Mouse (Mus musculus): ENCODE measurements at regions not wholly inside any gene's neighbourhood (a gene's known extent, or its start where the extent isn't known, plus 50 kb on each side); places are given as distances from the start of the nearest gene placed in this dataset.

- DNase-seq (ENCODE audit: extremely low spot score in 1 of 2, low spot score in 1 of 2): no peak
These were observed 171.2 kb downstream of the Gria2 start for GRCm38 (mm10) chr3:80631391-80631790.

- DNase-seq (ENCODE audit: extremely low spot score in 1 of 2, low spot score in 1 of 2): peak; percentile 17 to 25
These were observed 192.2 kb downstream of the Gria2 start for GRCm38 (mm10) chr3:80610414-80610813.

GRCm38 (mm10) chr3:80608467-80608866, 194.2 kb downstream of the Gria2 start:
- DNase-seq (ENCODE audit: extremely low spot score in 1 of 2, low spot score in 1 of 2): peak in 1 of 2 experiments; percentile 33

- peak; percentile 11 to 22 for DNase-seq (ENCODE audit: extremely low spot score in 1 of 2, low spot score in 1 of 2)
These were observed 194.8 kb downstream of the Gria2 start for GRCm38 (mm10) chr3:80607809-80608208.

GRCm38 (mm10) chr3:80597549-80597948, 205.1 kb downstream of the Gria2 start:
- no peak for DNase-seq (ENCODE audit: extremely low spot score in 1 of 2, low spot score in 1 of 2)

- DNase-seq (ENCODE audit: extremely low spot score in 1 of 2, low spot score in 1 of 2): peak in 1 of 2 experiments; percentile 34
These were observed 235.1 kb downstream of the Gria2 start for GRCm38 (mm10) chr3:80567514-80567913.

GRCm38 (mm10) chr3:80566236-80566635, 236.4 kb downstream of the Gria2 start:
- no peak for DNase-seq (ENCODE audit: extremely low spot score in 1 of 2, low spot score in 1 of 2)

GRCm38 (mm10) chr3:80546151-80546695, 256.4 kb downstream of the Gria2 start:
- DNase-seq (ENCODE audit: extremely low spot score in 1 of 2, low spot score in 1 of 2): peak in 1 of 2 experiments; percentile 65

- no peak for DNase-seq (ENCODE audit: extremely low spot score in 1 of 2, low spot score in 1 of 2)
These were observed 258.9 kb downstream of the Gria2 start for GRCm38 (mm10) chr3:80543783-80544182.

- peak; percentile 75 to 84 for DNase-seq (ENCODE audit: extremely low spot score in 1 of 2, low spot score in 1 of 2)
These were observed 261.3 kb downstream of the Gria2 start for GRCm38 (mm10) chr3:80541382-80541781.

- peak; percentile 74 to 82 for DNase-seq (ENCODE audit: extremely low spot score in 1 of 2, low spot score in 1 of 2)
These were observed 268.8 kb downstream of the Gria2 start for GRCm38 (mm10) chr3:80533706-80534349.

GRCm38 (mm10) chr3:80514026-80514425, 288.6 kb downstream of the Gria2 start:
- DNase-seq (ENCODE audit: extremely low spot score in 1 of 2, low spot score in 1 of 2): no peak

- DNase-seq (ENCODE audit: extremely low spot score in 1 of 2, low spot score in 1 of 2): no peak
These were observed 293.4 kb downstream of the Gria2 start for GRCm38 (mm10) chr3:80509185-80509584.

- DNase-seq (ENCODE audit: extremely low spot score in 1 of 2, low spot score in 1 of 2): no peak
These were observed 295.9 kb downstream of the Gria2 start for GRCm38 (mm10) chr3:80506701-80507100.

- no peak for DNase-seq (ENCODE audit: extremely low spot score in 1 of 2, low spot score in 1 of 2)
These were observed 301.5 kb downstream of the Gria2 start for GRCm38 (mm10) chr3:80501117-80501516.

- no peak for DNase-seq (ENCODE audit: extremely low spot score in 1 of 2, low spot score in 1 of 2)
These were observed 306.1 kb downstream of the Gria2 start for GRCm38 (mm10) chr3:80496556-80496955.

- no peak for DNase-seq (ENCODE audit: extremely low spot score in 1 of 2, low spot score in 1 of 2)
These were observed 318.3 kb downstream of the Gria2 start for GRCm38 (mm10) chr3:80484168-80484833.

GRCm38 (mm10) chr3:80478676-80479075, 324.0 kb downstream of the Gria2 start:
- DNase-seq (ENCODE audit: extremely low spot score in 1 of 2, low spot score in 1 of 2): peak in 1 of 2 experiments; percentile 8

- DNase-seq (ENCODE audit: extremely low spot score in 1 of 2, low spot score in 1 of 2): no peak
These were observed 328.9 kb downstream of the Gria2 start for GRCm38 (mm10) chr3:80473686-80474085.
